Mouse (Mus musculus): ENCODE results near the gene Foxp1. TPM values are rescaled to one million over a fixed set of nuclear protein-coding genes. Genes with fewer than 3 reads are reported as not detected.
A peak's percentile ranks its signal among the peaks of the same experiment; 100 is the strongest.

The Foxp1 gene
- polyA plus RNA-seq, 1 experiment, result 162 TPM

GRCm38 (mm10) chr6:98984626-98985025 is 537.9 kb downstream of the Foxp1 start:
- Histone ChIP-seq H3K27ac (ENCODE audit: insufficient read depth, low read length) (no peak overlapping the region), H3K4me1 (ENCODE audit: control insufficient read depth, insufficient read depth, insufficient read length) (peaks cover 10% of the 10 kb centered on the region; the same call in 1 of the 2 replicates), H3K4me3 (ENCODE audit: extremely low read depth, insufficient read depth, insufficient read length) (no peak overlapping the region), H3K36me3 (ENCODE audit: control insufficient read depth, insufficient read depth, low read length) (peaks cover 4% of the 10 kb centered on the region), H3K27me3 (ENCODE audit: control insufficient read depth, insufficient read depth, low read length) (no peaks in the 10 kb centered on the region)
- WGBS, result 83% methylated on average over 6 of the region's 6 CpGs
- TF ChIP-seq CTCF (IDR thresholded peaks at IDR 0.05; ENCODE audit: extremely low read depth, insufficient read depth, insufficient read length, insufficient replicate concordance) (no peak), POLR2A (IDR thresholded peaks at IDR 0.05; ENCODE audit: low read depth, low read length) (no peak)
- no peak for DNase-seq (ENCODE audit: low read depth in 1 of 2, low spot score in 2 of 2)

- H3K4me1 ChIP-seq (ENCODE audit: control insufficient read depth, insufficient read depth, insufficient read length), result peaks cover 10% of the 10 kb centered on the region; the same call in 1 of the 2 replicates
- H3K4me3 ChIP-seq (ENCODE audit: extremely low read depth, insufficient read depth, insufficient read length), result no peak overlapping the region
- no peaks in the 10 kb centered on the region for H3K27me3 ChIP-seq (ENCODE audit: control insufficient read depth, insufficient read depth, low read length)
- H3K27ac ChIP-seq (ENCODE audit: insufficient read depth, low read length), result no peak overlapping the region
- peaks cover 4% of the 10 kb centered on the region for H3K36me3 ChIP-seq (ENCODE audit: control insufficient read depth, insufficient read depth, low read length)
- DNase-seq (ENCODE audit: low read depth in 1 of 2, low spot score in 2 of 2), result no peak
- no peak for TF ChIP-seq CTCF (IDR thresholded peaks at IDR 0.05; ENCODE audit: extremely low read depth, insufficient read depth, insufficient read length, insufficient replicate concordance)
- TF ChIP-seq POLR2A (IDR thresholded peaks at IDR 0.05; ENCODE audit: low read depth, low read length), result no peak
- WGBS, result 58% methylated on average over 2 of the region's 2 CpGs
Measured at GRCm38 (mm10) chr6:98984026-98984425, 538.5 kb downstream of the Foxp1 start.

- H3K36me3 ChIP-seq (ENCODE audit: control insufficient read depth, insufficient read depth, low read length), result peaks cover 4% of the 10 kb centered on the region
- no peak overlapping the region for H3K27ac ChIP-seq (ENCODE audit: insufficient read depth, low read length)
- 85% methylated on average over 3 of the region's 3 CpGs for WGBS
- H3K27me3 ChIP-seq (ENCODE audit: control insufficient read depth, insufficient read depth, low read length), result no peaks in the 10 kb centered on the region
- no peak for DNase-seq (ENCODE audit: low read depth in 1 of 2, low spot score in 2 of 2)
- H3K4me1 ChIP-seq (ENCODE audit: control insufficient read depth, insufficient read depth, insufficient read length), result peaks cover 10% of the 10 kb centered on the region; the same call in 1 of the 2 replicates
- TF ChIP-seq POLR2A (IDR thresholded peaks at IDR 0.05; ENCODE audit: low read depth, low read length) (no peak), CTCF (IDR thresholded peaks at IDR 0.05; ENCODE audit: extremely low read depth, insufficient read depth, insufficient read length, insufficient replicate concordance) (no peak)
- H3K4me3 ChIP-seq (ENCODE audit: extremely low read depth, insufficient read depth, insufficient read length), result no peak overlapping the region
Measured at GRCm38 (mm10) chr6:98983311-98983838, 539.1 kb downstream of the Foxp1 start.

GRCm38 (mm10) chr6:98981265-98981664 is 541.3 kb downstream of the Foxp1 start:
- H3K4me3 ChIP-seq (ENCODE audit: extremely low read depth, insufficient read depth, insufficient read length), result no peak overlapping the region
- no peaks in the 10 kb centered on the region for H3K27me3 ChIP-seq (ENCODE audit: control insufficient read depth, insufficient read depth, low read length)
- WGBS, result 51% methylated on average over 6 of the region's 6 CpGs
- TF ChIP-seq POLR2A (IDR thresholded peaks at IDR 0.05; ENCODE audit: low read depth, low read length) (no peak), CTCF (IDR thresholded peaks at IDR 0.05; ENCODE audit: extremely low read depth, insufficient read depth, insufficient read length, insufficient replicate concordance) (no peak)
- no peak overlapping the region for H3K27ac ChIP-seq (ENCODE audit: insufficient read depth, low read length)
- peak in 1 of 2 experiments; percentile 26 for DNase-seq (ENCODE audit: low read depth in 1 of 2, low spot score in 2 of 2)
- peaks cover 10% of the 10 kb centered on the region; the same call in 1 of the 2 replicates for H3K4me1 ChIP-seq (ENCODE audit: control insufficient read depth, insufficient read depth, insufficient read length)
- peaks cover 15% of the 10 kb centered on the region for H3K36me3 ChIP-seq (ENCODE audit: control insufficient read depth, insufficient read depth, low read length)

- Histone ChIP-seq H3K4me3 (ENCODE audit: extremely low read depth, insufficient read depth, insufficient read length) (no peak overlapping the region), H3K4me1 (ENCODE audit: control insufficient read depth, insufficient read depth, insufficient read length) (peaks cover 4% of the 10 kb centered on the region; the same call in 1 of the 2 replicates), H3K27me3 (ENCODE audit: control insufficient read depth, insufficient read depth, low read length) (no peaks in the 10 kb centered on the region), H3K36me3 (ENCODE audit: control insufficient read depth, insufficient read depth, low read length) (peaks cover 22% of the 10 kb centered on the region), H3K27ac (ENCODE audit: insufficient read depth, low read length) (no peak overlapping the region)
- WGBS, result 87% methylated on average over 7 of the region's 7 CpGs
- no peak for TF ChIP-seq CTCF (IDR thresholded peaks at IDR 0.05; ENCODE audit: extremely low read depth, insufficient read depth, insufficient read length, insufficient replicate concordance)
- no peak for TF ChIP-seq POLR2A (IDR thresholded peaks at IDR 0.05; ENCODE audit: low read depth, low read length)
- no peak for DNase-seq (ENCODE audit: low read depth in 1 of 2, low spot score in 2 of 2)
Measured at GRCm38 (mm10) chr6:98980432-98980831, 542.1 kb downstream of the Foxp1 start.

- no peak for TF ChIP-seq POLR2A (IDR thresholded peaks at IDR 0.05; ENCODE audit: low read depth, low read length)
- no peak for TF ChIP-seq CTCF (IDR thresholded peaks at IDR 0.05; ENCODE audit: extremely low read depth, insufficient read depth, insufficient read length, insufficient replicate concordance)
- Histone ChIP-seq H3K36me3 (ENCODE audit: control insufficient read depth, insufficient read depth, low read length) (peaks cover 25% of the 10 kb centered on the region), H3K27ac (ENCODE audit: insufficient read depth, low read length) (no peak overlapping the region), H3K27me3 (ENCODE audit: control insufficient read depth, insufficient read depth, low read length) (no peaks in the 10 kb centered on the region), H3K4me3 (ENCODE audit: extremely low read depth, insufficient read depth, insufficient read length) (no peak overlapping the region), H3K4me1 (ENCODE audit: control insufficient read depth, insufficient read depth, insufficient read length) (no peaks in the 10 kb centered on the region; the same call in 1 of the 2 replicates)
- no peak for DNase-seq (ENCODE audit: low read depth in 1 of 2, low spot score in 2 of 2)
- 93% methylated on average over 7 of the region's 7 CpGs for WGBS
Measured at GRCm38 (mm10) chr6:98980001-98980400, 542.5 kb downstream of the Foxp1 start.

GRCm38 (mm10) chr6:98977806-98978205 is 544.7 kb downstream of the Foxp1 start:
- 94% methylated on average over 4 of the region's 4 CpGs for WGBS
- H3K4me3 ChIP-seq (ENCODE audit: extremely low read depth, insufficient read depth, insufficient read length), result no peak overlapping the region
- TF ChIP-seq CTCF (IDR thresholded peaks at IDR 0.05; ENCODE audit: extremely low read depth, insufficient read depth, insufficient read length, insufficient replicate concordance) (no peak), POLR2A (IDR thresholded peaks at IDR 0.05; ENCODE audit: low read depth, low read length) (no peak)

More at GRCm38 (mm10) chr6:98977806-98978205, 544.7 kb downstream of the Foxp1 start:
- Histone ChIP-seq H3K36me3 (ENCODE audit: control insufficient read depth, insufficient read depth, low read length) (peaks cover 38% of the 10 kb centered on the region), H3K4me1 (ENCODE audit: control insufficient read depth, insufficient read depth, insufficient read length) (no peaks in the 10 kb centered on the region; the same call in 1 of the 2 replicates), H3K27ac (ENCODE audit: insufficient read depth, low read length) (no peak overlapping the region), H3K27me3 (ENCODE audit: control insufficient read depth, insufficient read depth, low read length) (no peaks in the 10 kb centered on the region)
- no peak for DNase-seq (ENCODE audit: low read depth in 1 of 2, low spot score in 2 of 2)
